Mouse (Mus musculus): Measurements from ENCODE around the gene Psmb8. TPM values are rescaled to one million over a fixed set of nuclear protein-coding genes. Genes with fewer than 3 reads are reported as not detected.
"Not testable (repeated sequence)": the region's sequence is repeated elsewhere in the genome, so short reads cannot be mapped to it uniquely, and the experiment has no call there.

The Psmb8 gene
- total RNA-seq, 2 experiments from 2014 or later: 36.2 to 74.2 TPM

- peak in 1 of 2 experiments; percentile 31 for DNase-seq (ENCODE audit: low spot score in 2 of 2)
Observed at GRCm38 (mm10) chr17:34209680-34210079, 12.2 kb downstream of the Psmb8 start.

GRCm38 (mm10) chr17:34210599-34210998 is 13.1 kb downstream of the Psmb8 start:
- DNase-seq (ENCODE audit: low spot score in 2 of 2): peak; percentile 28 to 45

- DNase-seq (ENCODE audit: low spot score in 2 of 2): peak in 1 of 2 experiments; percentile 25
Observed at GRCm38 (mm10) chr17:34211746-34212365, 14.3 kb downstream of the Psmb8 start.

GRCm38 (mm10) chr17:34213936-34214335 is 16.4 kb downstream of the Psmb8 start:
- peak in 1 of 2 experiments; percentile 13 for DNase-seq (ENCODE audit: low spot score in 2 of 2)

- DNase-seq (ENCODE audit: low spot score in 2 of 2): peak in 1 of 2 experiments; percentile 14
Observed at GRCm38 (mm10) chr17:34215176-34215575, 17.7 kb downstream of the Psmb8 start.

- DNase-seq (ENCODE audit: low spot score in 2 of 2): peak in 1 of 2 experiments; percentile 14
Observed at GRCm38 (mm10) chr17:34217216-34217928, 19.9 kb downstream of the Psmb8 start.

DNA sequence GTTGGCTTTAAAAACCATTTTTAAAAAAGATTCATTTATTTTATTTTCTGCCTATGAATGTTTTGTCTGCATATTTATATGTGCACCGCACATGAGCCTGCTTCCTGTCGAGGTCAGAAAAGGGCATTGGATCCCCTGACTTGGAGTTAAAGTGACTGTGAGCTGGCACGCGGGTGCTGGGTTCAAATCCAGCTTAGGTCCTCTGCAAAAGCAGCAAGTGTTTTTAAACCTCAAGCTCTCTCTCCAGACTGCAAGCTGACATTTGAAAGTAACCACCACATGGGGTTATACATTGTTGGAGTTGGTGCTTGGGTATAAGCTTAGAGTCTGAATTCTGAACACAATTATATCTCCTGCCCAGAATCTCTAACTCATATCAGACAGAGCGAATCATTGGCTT is 20.5 kb downstream of the Psmb8 start:
- no peak for DNase-seq (ENCODE audit: low spot score in 2 of 2)

DNA sequence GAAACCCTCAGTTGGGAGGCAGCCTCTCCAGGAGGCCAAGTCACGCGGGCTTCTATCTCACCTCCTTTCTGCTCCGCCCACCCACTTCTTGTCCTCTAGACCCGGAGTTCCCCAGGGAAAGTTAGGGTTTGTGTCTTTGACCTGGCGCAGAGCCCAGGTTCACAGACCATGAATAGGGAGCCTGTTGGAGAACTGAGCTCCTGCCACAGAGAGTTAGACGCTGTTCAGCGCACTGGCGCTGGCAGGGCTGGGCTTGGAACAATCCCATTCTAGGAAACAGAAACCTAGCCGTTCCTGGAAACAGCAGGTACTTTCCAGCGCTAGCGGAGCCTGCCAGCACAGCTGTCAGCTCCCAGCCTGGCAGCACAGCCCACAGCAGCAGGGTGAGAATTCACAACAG is 21.2 kb downstream of the Psmb8 start:
- peak in 1 of 2 experiments; percentile 55 for DNase-seq (ENCODE audit: low spot score in 2 of 2)

DNA sequence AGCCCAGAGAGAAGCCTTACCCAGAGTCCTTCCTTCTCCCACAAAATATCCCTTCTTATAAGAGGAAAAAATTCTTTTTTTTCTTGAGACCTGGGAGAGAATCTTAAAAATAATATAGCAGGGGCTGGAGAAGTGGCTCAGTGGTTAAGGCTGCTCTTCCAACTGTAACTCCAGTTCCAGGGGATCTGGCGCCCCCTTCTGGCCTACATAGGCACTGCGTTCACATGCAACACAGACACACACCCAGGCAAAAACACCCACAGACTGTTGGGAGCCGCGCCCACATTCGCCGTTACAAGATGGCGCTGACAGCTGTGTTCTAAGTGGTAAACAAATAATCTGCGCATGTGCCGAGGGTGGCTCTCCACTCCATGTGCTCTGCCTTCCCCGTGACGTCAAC is 21.6 kb downstream of the Psmb8 start:
- peak; percentile 60 to 69 for DNase-seq (ENCODE audit: low spot score in 2 of 2)

DNA sequence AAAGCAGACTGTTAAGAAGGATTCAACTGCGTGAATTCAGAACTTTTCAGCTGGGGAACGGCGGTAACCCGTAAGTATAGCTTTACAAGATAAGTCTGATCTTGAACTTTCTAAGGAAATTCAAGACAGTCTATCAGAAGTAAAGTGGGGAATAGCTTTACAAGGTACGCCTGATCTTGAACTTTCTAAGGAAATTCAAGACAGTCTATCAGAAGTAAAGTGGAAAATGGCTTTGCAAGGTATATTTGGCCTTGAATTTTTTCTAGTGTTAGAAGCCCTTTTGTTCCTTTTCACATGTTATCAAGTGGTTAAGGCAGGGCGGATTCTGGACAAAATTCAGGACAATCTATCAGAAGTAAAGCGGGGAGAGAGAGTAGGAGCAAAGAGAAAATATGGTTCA is 22.3 kb downstream of the Psmb8 start:
- peak in 1 of 2 experiments; percentile 26 for DNase-seq (ENCODE audit: low spot score in 2 of 2)

GRCm38 (mm10) chr17:34220401-34220800 is 22.9 kb downstream of the Psmb8 start:
- not testable (repeated sequence) for DNase-seq (ENCODE audit: low spot score in 2 of 2)

- DNase-seq (ENCODE audit: low spot score in 2 of 2): no peak
Observed at GRCm38 (mm10) chr17:34224816-34225215, 27.3 kb downstream of the Psmb8 start.

- no peak for DNase-seq (ENCODE audit: low spot score in 2 of 2)
Observed at GRCm38 (mm10) chr17:34225426-34225825, 27.9 kb downstream of the Psmb8 start.

- not testable (repeated sequence) for DNase-seq (ENCODE audit: low spot score in 2 of 2)
Observed at GRCm38 (mm10) chr17:34225911-34226310, 28.4 kb downstream of the Psmb8 start.

DNA sequence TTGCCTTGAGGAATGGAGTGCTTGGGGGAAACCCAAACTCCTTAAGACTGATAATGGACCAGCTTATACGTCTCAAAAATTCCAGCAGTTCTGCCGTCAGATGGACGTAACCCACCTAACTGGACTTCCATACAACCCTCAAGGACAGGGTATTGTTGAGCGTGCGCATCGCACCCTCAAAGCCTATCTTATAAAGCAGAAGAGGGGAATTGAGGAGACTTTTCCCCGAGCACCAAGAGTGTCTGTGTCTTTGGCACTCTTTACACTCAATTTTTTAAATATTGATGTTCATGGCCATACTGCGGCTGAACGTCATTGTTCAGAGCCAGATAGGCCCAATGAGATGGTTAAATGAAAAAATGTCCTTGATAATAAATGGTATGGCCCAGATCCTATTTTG is 33.5 kb downstream of the Psmb8 start:
- not testable (repeated sequence) for DNase-seq (ENCODE audit: low spot score in 2 of 2)

DNA sequence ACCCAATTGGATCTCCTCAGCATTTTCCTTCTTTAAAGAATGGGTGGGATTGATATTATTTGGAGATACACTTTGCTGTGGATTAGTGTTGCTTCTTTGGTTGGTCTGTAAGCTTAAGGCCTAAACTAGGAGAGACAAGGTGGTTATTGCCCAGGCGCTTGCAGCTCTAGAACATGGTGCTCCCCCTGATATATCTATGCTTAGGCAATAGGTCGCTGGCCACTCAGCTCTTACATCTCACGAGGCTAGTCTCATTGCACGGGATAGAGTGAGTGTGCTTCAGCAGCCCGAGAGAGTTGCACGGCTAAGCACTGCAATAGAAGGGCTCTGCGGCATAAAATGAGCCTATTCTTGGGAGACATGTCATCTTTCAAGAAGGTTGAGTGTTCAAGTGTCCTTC is 34.5 kb downstream of the Psmb8 start:
- not testable (repeated sequence) for DNase-seq (ENCODE audit: low spot score in 2 of 2)

DNA sequence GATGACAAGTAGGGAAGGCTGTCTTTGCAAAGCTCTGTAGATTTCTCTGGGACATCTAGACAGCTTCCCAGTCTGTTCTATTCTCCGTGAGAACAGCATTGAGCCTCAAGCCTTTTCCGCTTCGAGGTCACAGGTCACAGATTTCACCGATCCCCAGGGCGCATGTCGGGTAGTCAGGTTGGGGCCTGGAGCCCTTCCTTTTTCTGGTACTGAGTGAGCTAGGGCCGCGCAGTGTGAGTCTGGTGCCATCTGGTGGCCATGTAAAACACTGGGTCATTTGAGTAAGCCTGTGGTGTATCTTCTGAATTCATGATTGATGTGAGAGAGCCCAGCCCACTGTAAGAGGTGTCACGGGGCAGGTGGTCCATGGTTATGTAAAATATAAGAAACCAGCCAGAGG is 37.4 kb downstream of the Psmb8 start:
- DNase-seq (ENCODE audit: low spot score in 2 of 2): peak; percentile 74 to 79

GRCm38 (mm10) chr17:34236691-34237090 is 39.2 kb downstream of the Psmb8 start:
- no peak for DNase-seq (ENCODE audit: low spot score in 2 of 2)

DNA sequence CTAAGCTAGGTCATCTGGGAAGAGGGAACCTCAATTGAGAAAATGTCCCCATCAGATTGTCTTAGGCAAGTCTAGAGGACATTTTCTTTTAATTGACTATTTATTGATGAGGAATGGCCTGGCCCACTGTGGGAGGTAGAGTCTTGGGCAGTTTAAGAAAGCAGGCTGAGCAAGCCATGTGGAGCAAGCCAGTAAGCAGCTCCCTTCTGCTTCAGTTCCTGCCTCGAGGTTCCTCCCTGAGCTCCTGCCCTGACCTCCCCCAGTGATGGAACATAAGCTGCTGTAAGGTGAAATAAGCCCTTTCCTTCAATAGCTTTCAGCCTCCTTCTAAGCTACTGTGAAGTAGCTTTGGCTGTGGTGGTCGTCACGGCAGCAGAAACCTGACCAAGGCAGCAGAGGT is 40.2 kb downstream of the Psmb8 start:
- no peak for DNase-seq (ENCODE audit: low spot score in 2 of 2)

- DNase-seq (ENCODE audit: low spot score in 2 of 2): no peak
Observed at GRCm38 (mm10) chr17:34238706-34239105, 41.2 kb downstream of the Psmb8 start, which contains the start of gene H2-Ob. Gene H2-Ob, plus strand, starts transcription at chr17:34238903.

GRCm38 (mm10) chr17:34239601-34240041 is 42.1 kb downstream of the Psmb8 start:
- DNase-seq (ENCODE audit: low spot score in 2 of 2): no peak

GRCm38 (mm10) chr17:34240366-34240765 is 42.8 kb downstream of the Psmb8 start:
- no peak for DNase-seq (ENCODE audit: low spot score in 2 of 2)

Measured in adrenal gland, adult 18-20 months (tissue).